Mouse (Mus musculus) forebrain, embryonic 16.5 days (tissue): ENCODE measurements around the gene Map2k4. TPM values are rescaled to one million over a fixed set of nuclear protein-coding genes. Genes with fewer than 3 reads are reported as not detected.

Source experiments
- ATAC-seq: fragments of 200-750 bp; cut with Nextera tagmentation; 2 replicates; pipeline ENCODE4 v1.8.0; 2017; ENCODE audit warnings: mild to moderate bottlenecking, moderate library complexity
- H3K27ac ChIP-seq: fragments of 300-500 bp; sonication (generic); 2 replicates; pipeline ENCODE4 v1.5.1; 2014; ENCODE audit warnings: low read length, control low read depth
- H3K27me3 ChIP-seq: fragments of 300-500 bp; sonication (generic); replicated peaks from 2 replicates; pipeline ENCODE4 v1.6.1; 2014; ENCODE audit warnings: low read length; ENCODE audit not compliant: control insufficient read depth, insufficient read depth
- H3K36me3 ChIP-seq: fragments of 300-500 bp; sonication (generic); 2 replicates; pipeline ENCODE4 v1.6.1; 2014; ENCODE audit not compliant: control insufficient read depth, insufficient read depth
- H3K4me1 ChIP-seq: fragments of 300-500 bp; sonication (generic); replicated peaks from 2 replicates; pipeline ENCODE4 v1.6.1; 2014; ENCODE audit warnings: low read length; ENCODE audit not compliant: control insufficient read depth, insufficient read depth
- H3K4me2 ChIP-seq: fragments of 300-500 bp; sonication (generic); 2 replicates; pipeline ENCODE4 v1.6.1; 2014; ENCODE audit warnings: mild to moderate bottlenecking, low read length, control low read depth
- H3K4me3 ChIP-seq: fragments of 300-500 bp; sonication (generic); replicated peaks from 2 replicates; pipeline ENCODE4 v1.5.1; 2014; ENCODE audit warnings: mild to moderate bottlenecking, low read length, control low read depth
- H3K9ac ChIP-seq: fragments of 300-500 bp; sonication (generic); replicated peaks from 2 replicates; pipeline ENCODE4 v1.6.1; 2014; ENCODE audit warnings: low read depth, low read length, control low read depth
- H3K9me3 ChIP-seq: fragments of 300-500 bp; sonication (generic); 2 replicates; pipeline ENCODE4 v1.6.1; 2016; ENCODE audit warnings: low read length; ENCODE audit not compliant: control insufficient read depth
- WGBS: fragments of 180-500 bp; shearing (Covaris S2); extraction: QIAGEN DNeasy Blood & Tissue Kit; methylation state at CpG from one replicate; pipeline ENCODE4 v1.1.7; 2014; 5-methylcytosine and 5-hydroxymethylcytosine counted together
- microRNA counts: library from miRNA; unstranded; fragments of <30 nt; microRNA quantifications from one replicate; lab custom pipeline; 2016
- microRNA-seq: library from miRNA; unstranded; fragments of <30 nt; microRNA quantifications from one replicate; pipeline ENCODE4, GENCODE M21; 2017
- polyA plus RNA-seq: library from polyadenylated mRNA; unstranded; fragments of >200 nt; fragmentation: Nextera tagmentation; extraction: Ambion mirVana; gene quantifications from 2 replicates; pipeline ENCODE4 v1.2.1, GENCODE M21; 2015

Map2k4 gene
- polyA plus RNA-seq, 1 experiment from 2014 or later = 91.3 TPM

- Histone ChIP-seq H3K4me1 (no peaks in the 10 kb centered on the region), H3K4me3 (no peak overlapping the region), H3K27ac (no peak overlapping the region), H3K36me3 (no peaks in the 10 kb centered on the region), H3K9ac (no peak overlapping the region), H3K9me3 (no peaks in the 10 kb centered on the region), H3K4me2 (no peak overlapping the region), H3K27me3 (no peaks in the 10 kb centered on the region)
- 92% methylated on average over 5 of the region's 5 CpGs for WGBS
- no peak for ATAC-seq
Observed at GRCm38 (mm10) chr11:65646314-65646713, 141.8 kb downstream of the Map2k4 start.

- no peak overlapping the region for H3K9ac ChIP-seq
- no peak overlapping the region for H3K4me2 ChIP-seq
- H3K4me3 ChIP-seq = no peak overlapping the region
- no peaks in the 10 kb centered on the region for H3K27me3 ChIP-seq
- no peak overlapping the region for H3K27ac ChIP-seq
- no peaks in the 10 kb centered on the region for H3K4me1 ChIP-seq
- 54% methylated on average over 4 of the region's 4 CpGs for WGBS
- H3K36me3 ChIP-seq = no peaks in the 10 kb centered on the region
- no peaks in the 10 kb centered on the region for H3K9me3 ChIP-seq
- ATAC-seq = no peak
Observed at GRCm38 (mm10) chr11:65644539-65644938, 143.6 kb downstream of the Map2k4 start.

GRCm38 (mm10) chr11:65640261-65640660 lies 147.8 kb downstream of the Map2k4 start:
- no peak overlapping the region for H3K4me3 ChIP-seq
- no peaks in the 10 kb centered on the region for H3K4me1 ChIP-seq
- H3K9ac ChIP-seq = no peak overlapping the region
- ATAC-seq = no peak
- WGBS = 82% methylated on average over 6 of the region's 6 CpGs
- no peak overlapping the region for H3K4me2 ChIP-seq
- no peaks in the 10 kb centered on the region for H3K9me3 ChIP-seq
- H3K27ac ChIP-seq = no peak overlapping the region
- H3K36me3 ChIP-seq = no peaks in the 10 kb centered on the region
- no peaks in the 10 kb centered on the region for H3K27me3 ChIP-seq

MicroRNAs encoded within 50 kb of the gene (microRNA counts, 519-probe panel; counts per million panel counts)
- microRNA mmu-miR-744 (lab: Ali Mortazavi, UCI) = not detected

Small RNA genes lying within 50 kb of the gene (microRNA-seq; reads per million reads assigned to microRNA genes)
- 6,242 reads per million, percentile 93 among the genes with 10 or more reads in this experiment for gene Mir744

Other genes starting within 250 kb of the Map2k4 start
- 26.3 and 27.9 TPM in 2 replicates for gene Zkscan6, start 18.9 kb upstream of the Map2k4 start, polyA plus RNA-seq